Mouse (Mus musculus) limb, embryonic 13.5 days (tissue): ENCODE results near the gene Fam78a. TPM values are rescaled to one million over a fixed set of nuclear protein-coding genes. Genes with fewer than 3 reads are reported as not detected.

Experiments
- ATAC-seq: fragments of 200-750 bp; cut with Nextera tagmentation; 2 replicates; pipeline ENCODE4 v1.8.0; 2017; ENCODE audit warnings: low read depth, moderate number of reproducible peaks, moderate TSS enrichment; ENCODE audit not compliant: low FRiP score
- H3K27ac ChIP-seq: fragments of 300-500 bp; sonication (generic); 2 replicates; pipeline ENCODE4 v1.5.1; 2015; ENCODE audit warnings: inconsistent platforms, mild to moderate bottlenecking, moderate library complexity
- H3K27me3 ChIP-seq: fragments of 300-500 bp; sonication (generic); 2 replicates; pipeline ENCODE4 v1.6.1; 2015; ENCODE audit warnings: mild to moderate bottlenecking, inconsistent platforms
- H3K36me3 ChIP-seq: fragments of 300-500 bp; sonication (generic); 2 replicates; pipeline ENCODE4 v1.6.1; 2015; ENCODE audit warnings: inconsistent platforms, mild to moderate bottlenecking, moderate library complexity
- H3K4me1 ChIP-seq: fragments of 300-500 bp; sonication (generic); 2 replicates; pipeline ENCODE4 v1.6.1; 2015; ENCODE audit warnings: inconsistent platforms
- H3K4me2 ChIP-seq: fragments of 300-500 bp; sonication (generic); replicated peaks from 2 replicates; pipeline ENCODE4 v1.6.1; 2015; ENCODE audit warnings: inconsistent platforms, mild to moderate bottlenecking, moderate library complexity
- H3K4me3 ChIP-seq: fragments of 300-500 bp; sonication (generic); 2 replicates; pipeline ENCODE4 v1.5.1; 2015; ENCODE audit warnings: moderate library complexity, mild to moderate bottlenecking, inconsistent platforms
- H3K9ac ChIP-seq: fragments of 300-500 bp; sonication (generic); 2 replicates; pipeline ENCODE4 v1.6.1; 2015; ENCODE audit warnings: mild to moderate bottlenecking, inconsistent platforms
- H3K9me3 ChIP-seq: fragments of 300-500 bp; sonication (generic); 2 replicates; pipeline ENCODE4 v1.6.1; 2016; ENCODE audit warnings: inconsistent platforms
- WGBS: fragments of 180-500 bp; shearing (Covaris S2); methylation state at CpG from one replicate; pipeline ENCODE4 v1.1.7; 2015; 5-methylcytosine and 5-hydroxymethylcytosine counted together
- microRNA-seq: library from miRNA; unstranded; fragments of <30 nt; microRNA quantifications from one replicate; pipeline ENCODE4, GENCODE M21; 2016
- polyA plus RNA-seq: library from polyadenylated mRNA; unstranded; fragments of >200 nt; fragmentation: Nextera tagmentation; extraction: Ambion mirVana; gene quantifications from 2 replicates; pipeline ENCODE4 v1.2.1, GENCODE M21; 2015

The Fam78a gene
- polyA plus RNA-seq, 1 experiment from 2014 or later: 5.4 TPM

DNA sequence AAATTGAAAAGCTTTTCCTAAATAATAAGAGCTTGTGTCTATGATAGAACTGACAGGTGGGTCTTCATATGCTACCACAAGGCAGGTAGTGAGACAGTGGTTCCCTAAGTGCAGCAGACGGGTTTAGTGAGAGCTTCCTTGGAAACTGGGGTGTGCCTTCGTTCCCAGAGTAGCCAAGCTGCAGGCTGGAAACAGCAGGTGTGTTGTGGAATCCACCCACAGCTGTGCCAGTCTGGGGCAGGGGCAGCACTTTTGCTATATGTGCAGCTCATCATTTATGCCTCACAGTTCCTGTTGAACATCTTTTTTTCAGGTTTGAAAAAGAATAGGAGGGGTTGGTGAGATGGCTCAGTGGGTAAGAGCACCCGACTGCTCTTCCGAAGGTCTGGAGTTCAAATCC, 60.3 kb downstream of the Fam78a start:
- ATAC-seq: no peak
- H3K9ac ChIP-seq: no peak overlapping the region
- no peak overlapping the region for H3K4me3 ChIP-seq
- peaks cover 89% of the 10 kb centered on the region for H3K36me3 ChIP-seq
- H3K9me3 ChIP-seq: no peaks in the 10 kb centered on the region
- H3K4me2 ChIP-seq: no peak overlapping the region
- no peaks in the 10 kb centered on the region for H3K27me3 ChIP-seq
- no peaks in the 10 kb centered on the region for H3K4me1 ChIP-seq
- WGBS: 86% methylated on average over 4 of the region's 4 CpGs
- no peak overlapping the region for H3K27ac ChIP-seq

DNA sequence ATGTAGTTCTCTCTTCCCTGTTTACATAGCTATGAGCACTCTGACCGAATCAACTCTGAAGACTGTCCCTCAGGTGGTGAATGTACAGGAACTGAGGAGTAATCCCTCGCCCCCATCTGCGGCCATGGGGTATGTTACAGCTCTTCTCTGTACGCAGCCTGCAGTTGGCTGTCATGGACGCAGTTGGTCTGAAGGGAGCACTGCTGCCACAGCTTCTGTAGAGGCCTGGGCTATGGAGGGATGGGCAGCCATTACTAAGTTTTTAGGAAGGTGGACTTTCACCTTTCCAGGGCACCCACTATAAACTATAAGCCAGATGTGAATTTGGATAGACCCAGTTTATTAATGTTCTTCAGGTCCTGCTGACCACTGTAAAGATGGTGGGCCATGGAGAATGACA, 64.4 kb downstream of the Fam78a start:
- peaks cover 94% of the 10 kb centered on the region for H3K36me3 ChIP-seq
- H3K4me2 ChIP-seq: no peak overlapping the region
- H3K9me3 ChIP-seq: no peaks in the 10 kb centered on the region
- H3K27me3 ChIP-seq: no peaks in the 10 kb centered on the region
- no peak overlapping the region for H3K4me3 ChIP-seq
- H3K4me1 ChIP-seq: no peaks in the 10 kb centered on the region
- WGBS: 97% methylated on average over 5 of the region's 5 CpGs
- H3K27ac ChIP-seq: no peak overlapping the region
- H3K9ac ChIP-seq: no peak overlapping the region
- no peak for ATAC-seq

- no peaks in the 10 kb centered on the region for H3K27me3 ChIP-seq
- no peaks in the 10 kb centered on the region for H3K4me1 ChIP-seq
- no peaks in the 10 kb centered on the region for H3K9me3 ChIP-seq
- no peak overlapping the region for H3K4me3 ChIP-seq
- ATAC-seq: no peak
- peaks cover 96% of the 10 kb centered on the region for H3K36me3 ChIP-seq
- 75% methylated on average over 4 of the region's 4 CpGs for WGBS
- H3K4me2 ChIP-seq: no peak overlapping the region
- H3K9ac ChIP-seq: no peak overlapping the region
- H3K27ac ChIP-seq: no peak overlapping the region
Measured at GRCm38 (mm10) chr2:32019704-32020103, 65.0 kb downstream of the Fam78a start.

DNA sequence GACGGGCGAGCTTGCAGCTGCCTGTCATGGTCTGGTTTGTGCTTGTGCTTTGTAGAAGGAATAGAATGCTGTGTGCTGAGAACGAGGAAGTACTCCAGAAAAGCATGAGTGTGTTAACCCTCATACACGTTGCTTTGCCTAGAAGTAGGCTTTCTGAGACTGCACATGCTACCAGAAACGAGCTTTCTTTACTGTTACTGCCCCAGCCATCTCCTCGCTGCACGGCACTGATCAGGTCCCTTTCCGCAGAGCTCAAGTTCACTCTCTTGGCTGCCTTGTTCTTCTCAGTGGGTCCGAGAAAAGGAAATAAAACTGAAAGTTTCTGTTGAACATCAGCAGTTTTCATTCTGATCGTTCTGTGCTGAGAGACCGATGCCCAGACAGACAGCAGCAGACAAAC, 75.9 kb downstream of the Fam78a start:
- Histone ChIP-seq H3K9ac (no peak overlapping the region), H3K27ac (no peak overlapping the region), H3K27me3 (no peaks in the 10 kb centered on the region), H3K4me1 (no peaks in the 10 kb centered on the region), H3K9me3 (no peaks in the 10 kb centered on the region), H3K36me3 (peaks cover 86% of the 10 kb centered on the region), H3K4me3 (no peak overlapping the region), H3K4me2 (no peak overlapping the region)
- WGBS: 88% methylated on average over 11 of the region's 11 CpGs
- ATAC-seq: no peak

GRCm38 (mm10) chr2:32008311-32008710, 76.3 kb downstream of the Fam78a start:
- ATAC-seq: no peak
- no peaks in the 10 kb centered on the region for H3K4me1 ChIP-seq
- H3K9me3 ChIP-seq: no peaks in the 10 kb centered on the region
- no peaks in the 10 kb centered on the region for H3K27me3 ChIP-seq
- H3K9ac ChIP-seq: no peak overlapping the region
- no peak overlapping the region for H3K27ac ChIP-seq
- 87% methylated on average over 2 of the region's 2 CpGs for WGBS
- no peak overlapping the region for H3K4me3 ChIP-seq
- H3K4me2 ChIP-seq: no peak overlapping the region
- peaks cover 86% of the 10 kb centered on the region for H3K36me3 ChIP-seq

Small RNAs within 50 kb of the gene (microRNA-seq; reads per million reads assigned to microRNA genes)
- gene Mir7674: 0.70 reads per million

Other genes with a start within 250 kb of the Fam78a start
- 0.24 and 0.25 TPM in 2 replicates for gene Fibcd1, start 238.9 kb downstream of the Fam78a start, polyA plus RNA-seq
- gene Lamc3, start 197.6 kb downstream of the Fam78a start, polyA plus RNA-seq: 0.28 and 0.34 TPM in 2 replicates
- gene Aif1l, start 134.7 kb downstream of the Fam78a start, polyA plus RNA-seq: 50.3 and 54.3 TPM in 2 replicates
- gene Nup214, start 110.4 kb downstream of the Fam78a start, polyA plus RNA-seq: 112 and 114 TPM in 2 replicates
- 7.3 and 8.3 TPM in 2 replicates for gene Plpp7, start 10.7 kb upstream of the Fam78a start, polyA plus RNA-seq
- gene Prrc2b, start 66.2 kb upstream of the Fam78a start, polyA plus RNA-seq: 49.0 and 52.7 TPM in 2 replicates
- gene Pomt1, start 151.7 kb upstream of the Fam78a start, polyA plus RNA-seq: 27.3 and 28.0 TPM in 2 replicates
- 69.7 and 75.1 TPM in 2 replicates for gene Uck1, start 175.3 kb upstream of the Fam78a start, polyA plus RNA-seq
- gene Golga2, start 202.5 kb upstream of the Fam78a start, polyA plus RNA-seq: 27.1 and 28.2 TPM in 2 replicates
- 451 and 463 TPM in 2 replicates for gene Swi5, start 203.2 kb upstream of the Fam78a start, polyA plus RNA-seq